Mouse (Mus musculus) bone marrow macrophage, adult 2 months (primary cell): ENCODE measurements around the gene Prkag1.

Experiments
- CTCF ChIP-seq: IDR thresholded peaks from 2 replicates; pipeline ENCODE4 v1.5.1; 2012; ENCODE audit warnings: low read depth, mild to moderate bottlenecking, low read length, moderate library complexity
- POLR2A ChIP-seq: IDR thresholded peaks from 2 replicates; pipeline ENCODE4 v1.6.1; 2012; ENCODE audit warnings: mild to moderate bottlenecking, low read depth, low read length, borderline replicate concordance

- TF ChIP-seq CTCF (no peak), POLR2A (no peak)
These were observed 36.0 kb upstream of the Prkag1 start for GRCm38 (mm10) chr15:98867321-98867720.
